Mouse (Mus musculus) CH12.LX (cell line): Measurements from ENCODE around the gene Fam19a2.

Experiments
- BHLHE40 ChIP-seq: IDR thresholded peaks from 2 replicates; pipeline ENCODE4 v1.6.1; 2011; ENCODE audit warnings: mild to moderate bottlenecking, low read depth, low read length, improper control_type of control experiment
- CTCF ChIP-seq, 2 experiments: IDR thresholded peaks in 1 of 2; conservative IDR thresholded peaks in 1 of 2; 2 replicates each; pipeline ENCODE4 v1.5.1; 2011 to 2012; ENCODE audit warnings: low read depth in 2 of 2, low read length in 2 of 2, improper control_type of control experiment in 1 of 2, inconsistent platforms in 1 of 2, mild to moderate bottlenecking in 1 of 2, moderate library complexity in 1 of 2
- E2F4 ChIP-seq: IDR thresholded peaks from 2 replicates; pipeline ENCODE4 v1.6.1; 2011; ENCODE audit warnings: low read depth, low read length, improper control_type of control experiment; ENCODE audit not compliant: insufficient replicate concordance
- ELF1 ChIP-seq: IDR thresholded peaks from 2 replicates; pipeline ENCODE4 v1.6.1; 2014; ENCODE audit warnings: low read depth, mild to moderate bottlenecking, inconsistent platforms, low read length, improper control_type of control experiment
- MEF2A ChIP-seq: IDR thresholded peaks from 2 replicates; pipeline ENCODE4 v1.6.1; 2014; ENCODE audit warnings: low read depth, mild to moderate bottlenecking, inconsistent platforms, low read length, improper control_type of control experiment, borderline replicate concordance
- RAD21 ChIP-seq: IDR thresholded peaks from 2 replicates; pipeline ENCODE4 v1.6.1; 2011; ENCODE audit warnings: low read depth, mild to moderate bottlenecking, low read length, improper control_type of control experiment, moderate library complexity
- ZC3H11A ChIP-seq: IDR thresholded peaks from 2 replicates; pipeline ENCODE4 v1.6.1; 2012; ENCODE audit warnings: low read depth, mild to moderate bottlenecking, inconsistent platforms, low read length, improper control_type of control experiment

DNA sequence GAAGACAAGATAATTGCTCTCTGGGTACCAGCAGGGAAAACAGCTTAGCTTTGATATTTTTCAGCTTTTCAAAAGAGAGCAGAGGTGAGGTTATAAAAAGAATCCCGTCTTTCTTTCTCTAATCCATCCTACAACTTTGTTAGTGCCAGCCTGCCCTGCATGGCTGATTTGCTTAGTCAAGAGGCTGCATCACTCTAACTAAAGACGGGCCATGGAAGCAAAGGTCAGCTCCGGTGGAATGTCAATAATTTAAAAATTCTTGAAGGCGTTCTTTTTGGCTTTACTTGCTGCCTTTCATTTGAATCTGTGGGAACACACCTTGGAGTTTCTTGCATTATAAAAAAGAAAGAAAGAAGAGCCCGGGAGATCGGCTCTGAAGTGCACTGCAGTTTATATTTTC lies 134.3 kb downstream of the Fam19a2 start:
- no peak for TF ChIP-seq ELF1
- TF ChIP-seq ZC3H11A = no peak
- no peak for TF ChIP-seq CTCF (conservative IDR thresholded peaks at IDR 0.05 in 1 of 2, IDR thresholded peaks at IDR 0.05 in 1 of 2; ENCODE audit: low read depth in 2 of 2, low read length in 2 of 2)
- no peak for TF ChIP-seq BHLHE40
- no peak for TF ChIP-seq MEF2A
- TF ChIP-seq RAD21 = no peak
- TF ChIP-seq E2F4 = no peak
